Mouse (Mus musculus) thymus, adult 2 months (tissue): ENCODE results near the gene Dhrs13. TPM values are rescaled to one million over a fixed set of nuclear protein-coding genes. Genes with fewer than 3 reads are reported as not detected.
A peak's percentile ranks its signal among the peaks of the same experiment; 100 is the strongest.

Experiments
- DNase-seq: peaks from one replicate; pipeline ENCODE4 v3.0.0; 2021
- H3K27ac ChIP-seq: fragments of 200-500 bp; 2 replicates; pipeline ENCODE4 v1.5.1; 2012; ENCODE audit warnings: low read length, control low read depth; ENCODE audit not compliant: control insufficient read depth, insufficient read depth
- H3K27me3 ChIP-seq: fragments of 200-500 bp; 2 replicates; pipeline ENCODE4 v1.6.1; 2012; ENCODE audit warnings: mild to moderate bottlenecking, low read length, moderate library complexity, mixed read lengths; ENCODE audit not compliant: control insufficient read depth, insufficient read depth
- H3K36me3 ChIP-seq: fragments of 200-500 bp; 2 replicates; pipeline ENCODE4 v1.6.1; 2012; ENCODE audit warnings: mild to moderate bottlenecking, low read length, moderate library complexity; ENCODE audit not compliant: control insufficient read depth, insufficient read depth
- H3K4me1 ChIP-seq: fragments of 200-500 bp; replicated peaks from 2 replicates; pipeline ENCODE4 v1.6.1; 2012; ENCODE audit warnings: low read length; ENCODE audit not compliant: control insufficient read depth, insufficient read depth
- H3K4me3 ChIP-seq: fragments of 200-500 bp; 2 replicates; pipeline ENCODE4 v1.5.1; 2012; ENCODE audit warnings: mild to moderate bottlenecking, low read length, control low read depth, moderate library complexity; ENCODE audit not compliant: control insufficient read depth, insufficient read depth
- CTCF ChIP-seq: fragments of 200-500 bp; IDR thresholded peaks from 2 replicates; pipeline ENCODE4 v1.5.1; 2012; ENCODE audit warnings: mild to moderate bottlenecking, control low read depth, low read length, moderate library complexity, borderline replicate concordance; ENCODE audit not compliant: control insufficient read depth, poor library complexity, insufficient read depth; ENCODE audit errors: extremely low read depth
- POLR2A ChIP-seq: fragments of 200-500 bp; IDR thresholded peaks from 2 replicates; pipeline ENCODE4 v1.6.1; 2012; ENCODE audit warnings: mild to moderate bottlenecking, low read length, control low read depth, moderate library complexity; ENCODE audit not compliant: control insufficient read depth, poor library complexity, insufficient read depth; ENCODE audit errors: extremely low read depth
- WGBS: fragments of 180-500 bp; shearing (Covaris S2); methylation state at CpG from one replicate; pipeline ENCODE4 v1.1.7; 2018; 5-methylcytosine and 5-hydroxymethylcytosine counted together
- polyA plus RNA-seq: library from polyadenylated mRNA; depleted of rRNA; stranded (reverse); fragments of >200 nt; gene quantifications from 2 replicates; pipeline ENCODE4 v1.2.3, GENCODE M21; 2012

Gene Dhrs13
- polyA plus RNA-seq, 1 experiment: 14.4 TPM

- Histone ChIP-seq H3K27me3 (no peaks in the 10 kb centered on the region), H3K4me3 (no peak overlapping the region), H3K27ac (no peak overlapping the region), H3K36me3 (peaks cover 13% of the 10 kb centered on the region), H3K4me1 (peaks cover 9% of the 10 kb centered on the region; the same call in 1 of the 2 replicates)
- TF ChIP-seq CTCF (no peak), POLR2A (no peak)
- WGBS: 41% methylated on average over 3 of the region's 3 CpGs
- DNase-seq: no peak
These were observed 46.5 kb upstream of the Dhrs13 start for GRCm38 (mm10) chr11:77985541-77986065.

- WGBS: 96% methylated on average over 13 of the region's 13 CpGs
- no peak for DNase-seq
- Histone ChIP-seq H3K36me3 (peaks cover 13% of the 10 kb centered on the region), H3K27me3 (no peaks in the 10 kb centered on the region), H3K4me3 (no peak overlapping the region), H3K27ac (no peak overlapping the region), H3K4me1 (peaks cover 8% of the 10 kb centered on the region; the same call in 1 of the 2 replicates)
- TF ChIP-seq CTCF (no peak), POLR2A (no peak)
These were observed 42.9 kb upstream of the Dhrs13 start for GRCm38 (mm10) chr11:77989071-77989690.

GRCm38 (mm10) chr11:77995556-77995955, 36.5 kb upstream of the Dhrs13 start:
- Histone ChIP-seq H3K36me3 (0 out of 2 replicates have a peak, but pooled peaks cover 4% of the 10 kb centered on the region), H3K4me3 (no peak overlapping the region), H3K27ac (no peak overlapping the region), H3K27me3 (no peaks in the 10 kb centered on the region), H3K4me1 (no peaks in the 10 kb centered on the region)
- TF ChIP-seq CTCF (no peak), POLR2A (no peak)
- no peak for DNase-seq
- 68% methylated on average over 1 of the region's 1 CpGs for WGBS

- 96% methylated on average over 5 of the region's 5 CpGs for WGBS
- no peaks in the 10 kb centered on the region for H3K4me1 ChIP-seq
- no peak for DNase-seq
- no peak overlapping the region for H3K4me3 ChIP-seq
- H3K27ac ChIP-seq: no peak overlapping the region
- TF ChIP-seq CTCF (no peak), POLR2A (no peak)
- H3K36me3 ChIP-seq: peaks cover 53% of the 10 kb centered on the region
- no peaks in the 10 kb centered on the region for H3K27me3 ChIP-seq
These were observed 25.6 kb upstream of the Dhrs13 start for GRCm38 (mm10) chr11:78006446-78006845.

GRCm38 (mm10) chr11:78019676-78020075, 12.4 kb upstream of the Dhrs13 start:
- Histone ChIP-seq H3K4me1 (no peaks in the 10 kb centered on the region), H3K36me3 (peaks cover 84% of the 10 kb centered on the region), H3K27me3 (no peaks in the 10 kb centered on the region), H3K27ac (no peak overlapping the region), H3K4me3 (no peak overlapping the region)
- DNase-seq: peak; percentile 72
- WGBS: 28% methylated on average over 4 of the region's 4 CpGs
- TF ChIP-seq CTCF (no peak), POLR2A (no peak)

- TF ChIP-seq POLR2A: no peak
- no peak for TF ChIP-seq CTCF
- no peaks in the 10 kb centered on the region for H3K27me3 ChIP-seq
- peaks cover 73% of the 10 kb centered on the region for H3K36me3 ChIP-seq
- 82% methylated on average over 8 of the region's 8 CpGs for WGBS
- no peak overlapping the region for H3K4me3 ChIP-seq
- H3K27ac ChIP-seq: no peak overlapping the region
- no peaks in the 10 kb centered on the region for H3K4me1 ChIP-seq
- DNase-seq: no peak
These were observed 8.5 kb upstream of the Dhrs13 start for GRCm38 (mm10) chr11:78023607-78024006.

GRCm38 (mm10) chr11:78029240-78029639, 2.8 kb upstream of the Dhrs13 start:
- WGBS: 96% methylated on average over 8 of the region's 8 CpGs
- TF ChIP-seq CTCF (no peak), POLR2A (no peak)
- no peak for DNase-seq
- H3K4me3 ChIP-seq: no peak overlapping the region
- no peaks in the 10 kb centered on the region for H3K27me3 ChIP-seq
- H3K27ac ChIP-seq: no peak overlapping the region
- peaks cover 30% of the 10 kb centered on the region for H3K36me3 ChIP-seq
- peaks cover 10% of the 10 kb centered on the region for H3K4me1 ChIP-seq
